Mouse (Mus musculus) testis, adult 10 weeks (tissue): Measurements from ENCODE around the gene Ripk3. TPM values are rescaled to one million over a fixed set of nuclear protein-coding genes. Genes with fewer than 3 reads are reported as not detected.

ENCODE experiments used
- polyA plus RNA-seq: library from polyadenylated mRNA; stranded (reverse); fragments of 350-450 nt; fragmentation: Illumina TruSeq; extraction: RNeasy Lipid Tissue Mini Kit (QIAGEN cat#74804); gene quantifications from one replicate; pipeline ENCODE4 v1.2.3, GENCODE M21; 2014; ENCODE audit warnings: low read depth, low replicate concordance

Gene Ripk3
- polyA plus RNA-seq = 0.69 TPM

DNA sequence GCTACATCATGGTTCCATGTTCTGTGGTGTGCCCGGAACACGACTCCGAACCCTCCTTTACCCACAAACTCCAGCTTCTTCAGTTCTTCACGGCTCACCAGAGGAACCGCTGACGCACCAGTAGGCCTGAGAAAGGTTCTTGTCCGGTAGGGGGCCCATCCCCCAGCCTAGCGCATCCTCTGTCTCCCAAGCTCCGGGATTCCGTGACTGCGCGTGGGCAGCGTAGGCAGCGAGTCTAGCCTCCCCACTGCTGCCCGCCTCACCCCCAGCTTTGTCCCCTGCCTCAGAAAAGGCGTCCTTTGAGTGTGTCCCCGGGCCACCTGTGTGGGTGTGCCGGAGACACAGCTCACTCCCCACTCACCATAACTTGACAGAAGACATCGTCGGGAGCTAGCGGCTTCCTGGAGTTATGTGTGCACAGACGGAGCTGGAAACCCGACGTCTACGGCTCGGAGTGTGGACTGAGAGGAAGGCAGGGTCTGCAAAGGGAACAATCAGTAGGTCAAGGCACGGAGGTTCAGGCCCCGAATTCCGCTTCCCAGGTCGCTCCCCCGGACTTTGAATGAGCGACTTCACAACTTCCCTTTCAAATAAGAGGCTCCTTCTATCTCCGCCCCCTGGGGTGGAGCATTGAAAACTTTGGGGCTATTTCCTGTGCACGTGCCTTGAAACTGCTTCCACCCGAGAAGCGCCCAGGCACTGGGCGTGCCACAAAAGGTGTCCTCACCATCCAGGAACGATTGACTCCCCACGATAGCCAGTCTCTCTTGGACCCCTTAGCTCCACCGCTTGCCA is at the start of gene Ripk3:
Gene Ripk3, minus strand, starts transcription at position 610 of the 795 bp plus-strand sequence.

DNA sequence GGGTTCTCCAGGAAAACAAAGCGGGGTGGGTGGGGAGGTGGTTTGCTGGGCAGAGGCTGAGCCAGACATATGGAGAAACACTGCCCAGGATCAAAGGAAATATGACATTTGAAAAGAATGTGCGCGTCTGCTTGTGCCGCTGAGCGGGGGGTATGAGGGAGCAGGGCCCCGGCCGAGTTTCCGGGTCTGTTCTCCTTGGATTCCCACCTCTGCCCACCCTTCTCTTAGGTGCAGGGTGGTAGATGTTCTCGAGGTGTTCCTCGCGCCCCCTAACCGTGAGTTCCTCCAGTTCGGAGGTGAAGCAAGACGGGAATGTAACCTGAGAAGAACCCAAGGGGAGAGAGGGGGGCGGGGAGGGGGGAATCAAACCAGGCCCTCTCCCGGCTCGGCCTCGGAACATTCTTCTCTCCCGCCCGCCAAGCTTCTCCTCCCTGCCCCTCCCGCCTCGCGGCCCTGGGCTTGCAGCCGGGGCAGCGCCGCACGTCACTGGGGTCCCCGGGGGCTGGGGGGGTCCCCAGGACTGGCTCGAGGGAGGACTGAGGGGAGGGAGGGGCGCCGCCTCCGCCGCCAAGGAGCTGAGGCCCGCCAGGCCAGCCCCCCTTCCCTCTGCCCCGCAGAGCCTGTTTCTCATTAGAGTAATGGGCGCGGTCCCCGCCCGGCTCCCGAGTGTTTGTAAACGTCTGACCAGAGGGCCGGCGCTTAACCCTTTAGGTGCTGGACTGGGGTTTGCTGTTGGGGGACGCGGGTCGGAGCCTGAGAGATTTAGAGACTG is 34.5 kb upstream of the Ripk3 start, which contains the start of gene Nfatc4:
Gene Nfatc4, plus strand, starts transcription at position 154 of the 772 bp plus-strand sequence.

GRCm38 (mm10) chr14:55783958-55784235 is 4.8 kb downstream of the Ripk3 start, which contains the start of gene Adcy4:
Adcy4 (minus strand) TSS chr14:55784095.

DNA sequence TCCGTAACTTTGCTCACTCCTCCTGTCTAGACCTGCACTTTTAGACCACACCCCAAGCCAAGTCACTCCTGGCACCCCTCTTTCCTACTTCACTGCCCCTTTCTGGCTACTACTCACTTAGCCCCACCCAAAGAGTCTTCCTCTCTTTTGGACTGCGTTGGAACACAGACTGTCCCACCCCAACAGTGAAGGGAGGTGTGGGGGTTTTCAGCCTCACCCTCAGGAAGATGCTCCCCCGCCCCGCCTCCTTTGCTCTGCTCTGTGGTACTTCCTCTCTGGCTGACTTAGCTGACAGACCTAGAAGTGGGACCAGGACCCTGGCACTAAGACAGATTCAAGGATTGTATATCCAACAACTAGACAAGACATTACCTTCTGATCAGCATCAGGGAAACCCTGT is 23.0 kb downstream of the Ripk3 start, which contains the start of gene Ltb4r1:
Gene Ltb4r1, plus strand, starts transcription at position 267 of the 400 bp plus-strand sequence.

DNA sequence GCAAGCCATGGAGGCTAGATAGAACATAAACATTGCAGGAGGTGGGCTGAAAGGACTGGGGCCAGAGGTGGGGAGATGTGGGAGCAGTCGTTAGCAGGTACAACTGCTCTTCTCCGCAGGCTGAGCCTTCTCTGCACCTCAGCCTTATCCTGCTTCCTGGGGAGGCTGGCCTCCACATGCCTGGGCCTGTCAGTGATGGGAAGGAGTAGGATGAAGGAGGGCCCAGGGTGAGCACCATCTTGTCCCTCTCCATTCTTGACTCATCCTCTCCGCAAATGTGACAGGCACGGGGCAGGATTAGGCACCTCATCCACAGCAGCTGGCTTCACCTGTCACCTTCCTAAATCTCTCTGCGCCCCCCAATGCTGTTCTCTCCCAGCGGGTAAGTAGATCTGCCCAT is 27.5 kb downstream of the Ripk3 start, which contains the start of gene Ltb4r2:
Gene Ltb4r2, plus strand, starts transcription at position 266 of the 400 bp plus-strand sequence.

DNA sequence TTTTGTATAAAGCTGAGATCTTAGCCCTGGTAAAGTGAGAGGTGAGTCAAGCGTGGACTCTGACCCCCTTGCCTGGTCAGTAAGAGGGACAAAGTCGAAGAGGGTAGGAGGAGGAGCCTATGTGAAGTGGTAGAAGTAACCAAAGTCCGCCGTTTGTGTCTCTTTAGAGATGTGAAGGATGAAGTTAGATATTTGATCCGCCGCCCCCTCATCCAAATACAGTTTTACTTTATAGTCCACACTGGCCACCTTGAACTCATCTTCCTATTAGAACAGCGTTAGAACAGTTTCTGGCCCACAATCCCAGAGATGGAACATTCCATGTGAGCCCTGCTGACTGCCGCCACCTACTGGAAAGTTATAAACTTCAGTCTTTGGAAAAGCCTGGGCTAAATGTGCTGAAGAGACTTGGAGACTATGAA is 30.3 kb downstream of the Ripk3 start, which contains the start of gene Cideb:
Gene Cideb, minus strand, starts transcription at position 96 of the 422 bp plus-strand sequence.

GRCm38 (mm10) chr14:55745180-55745860 is 43.3 kb downstream of the Ripk3 start, which contains the start of the genes Dhrs1 and Nop9:
Dhrs1 (minus strand) TSS chr14:55745690.
Nop9 (plus strand) TSS chr14:55745693.

Other genes starting within 250 kb of the Ripk3 start
- gene Pck2, start 248.6 kb downstream of the Ripk3 start, polyA plus RNA-seq = 0.35 TPM
- 14.7 TPM for gene Dcaf11, start 228.9 kb downstream of the Ripk3 start, polyA plus RNA-seq
- not detected for gene A730061H03Rik, start 228.5 kb downstream of the Ripk3 start, polyA plus RNA-seq
- not detected for gene Fitm1, start 213.2 kb downstream of the Ripk3 start, polyA plus RNA-seq
- gene Psme1, start 210.7 kb downstream of the Ripk3 start, polyA plus RNA-seq = 25.6 TPM
- 2.7 TPM for gene Emc9, start 203.6 kb downstream of the Ripk3 start, polyA plus RNA-seq
- gene Psme2, start 197.8 kb downstream of the Ripk3 start, polyA plus RNA-seq = 17.0 TPM
- 2.1 TPM for gene Rnf31, start 197.2 kb downstream of the Ripk3 start, polyA plus RNA-seq
- 2.6 TPM for gene Irf9, start 185.3 kb downstream of the Ripk3 start, polyA plus RNA-seq
- 8.3 TPM for gene Rec8, start 170.8 kb downstream of the Ripk3 start, polyA plus RNA-seq
- gene Ipo4, start 152.9 kb downstream of the Ripk3 start, polyA plus RNA-seq = 67.7 TPM
- 1.6 TPM for gene Gm49378, start 151.0 kb downstream of the Ripk3 start, polyA plus RNA-seq
- 5.9 TPM for gene Tm9sf1, start 145.1 kb downstream of the Ripk3 start, polyA plus RNA-seq
- 45.9 TPM for gene Tssk4, start 138.7 kb downstream of the Ripk3 start, polyA plus RNA-seq
- 4.4 TPM for gene Mdp1, start 128.4 kb downstream of the Ripk3 start, polyA plus RNA-seq
- gene Gmpr2, start 116.9 kb downstream of the Ripk3 start, polyA plus RNA-seq = 54.2 TPM
- gene Nedd8, start 116.7 kb downstream of the Ripk3 start, polyA plus RNA-seq = 54.1 TPM
- 18.0 TPM for gene Tinf2, start 107.0 kb downstream of the Ripk3 start, polyA plus RNA-seq
- not detected for gene Tgm1, start 74.9 kb downstream of the Ripk3 start, polyA plus RNA-seq
- 0.35 TPM for gene Rabggta, start 66.6 kb downstream of the Ripk3 start, polyA plus RNA-seq
- gene Dhrs1, start 43.2 kb downstream of the Ripk3 start, polyA plus RNA-seq = 45.7 TPM
- 53.9 TPM for gene Nop9, start 43.2 kb downstream of the Ripk3 start, polyA plus RNA-seq
- not detected for gene Cideb, start 30.4 kb downstream of the Ripk3 start, polyA plus RNA-seq
- not detected for gene Ltb4r2, start 27.4 kb downstream of the Ripk3 start, polyA plus RNA-seq
- gene Ltb4r1, start 22.9 kb downstream of the Ripk3 start, polyA plus RNA-seq = not detected
- gene Adcy4, start 4.8 kb downstream of the Ripk3 start, polyA plus RNA-seq = 0.06 TPM
- 0.11 TPM for gene Nfatc4, start 34.3 kb upstream of the Ripk3 start, polyA plus RNA-seq
- gene Nynrin, start 65.1 kb upstream of the Ripk3 start, polyA plus RNA-seq = 0.03 TPM
- gene Cbln3, start 95.5 kb upstream of the Ripk3 start, polyA plus RNA-seq = 0.38 TPM
- gene Khnyn, start 96.1 kb upstream of the Ripk3 start, polyA plus RNA-seq = 2.2 TPM
- 15.9 TPM for gene Sdr39u1, start 111.4 kb upstream of the Ripk3 start, polyA plus RNA-seq
- not detected for gene Cma1, start 155.8 kb upstream of the Ripk3 start, polyA plus RNA-seq
- gene Cma2, start 162.1 kb upstream of the Ripk3 start, polyA plus RNA-seq = not detected
- not detected for gene Mcpt1, start 229.1 kb upstream of the Ripk3 start, polyA plus RNA-seq
- gene Mcpt9, start 241.6 kb upstream of the Ripk3 start, polyA plus RNA-seq = not detected